Mouse (Mus musculus): ENCODE results near the gene Gna15. TPM values are rescaled to one million over a fixed set of nuclear protein-coding genes. Genes with fewer than 3 reads are reported as not detected.

Gene Gna15
- polyA plus RNA-seq, 1 experiment: 1.1 TPM

- no peak for DNase-seq (ENCODE audit: low read depth)
- TF ChIP-seq CTCF (IDR thresholded peaks at IDR 0.05; ENCODE audit: borderline replicate concordance, extremely low read depth, insufficient read depth, insufficient read length): no peak
- no peak for TF ChIP-seq POLR2A (IDR thresholded peaks at IDR 0.05; ENCODE audit: borderline replicate concordance, extremely low read depth, insufficient read depth, insufficient read length, poor library complexity, severe bottlenecking)
These were observed 61.6 kb downstream of the Gna15 start for GRCm38 (mm10) chr10:81462415-81462804.

- DNase-seq (ENCODE audit: low read depth): no peak
- TF ChIP-seq POLR2A (IDR thresholded peaks at IDR 0.05; ENCODE audit: borderline replicate concordance, extremely low read depth, insufficient read depth, insufficient read length, poor library complexity, severe bottlenecking): no peak
- TF ChIP-seq CTCF (IDR thresholded peaks at IDR 0.05; ENCODE audit: borderline replicate concordance, extremely low read depth, insufficient read depth, insufficient read length): no peak
These were observed 62.2 kb downstream of the Gna15 start for GRCm38 (mm10) chr10:81461673-81462414.

- no peak for TF ChIP-seq POLR2A (IDR thresholded peaks at IDR 0.05; ENCODE audit: borderline replicate concordance, extremely low read depth, insufficient read depth, insufficient read length, poor library complexity, severe bottlenecking)
- no peak for TF ChIP-seq CTCF (IDR thresholded peaks at IDR 0.05; ENCODE audit: borderline replicate concordance, extremely low read depth, insufficient read depth, insufficient read length)
- no peak for DNase-seq (ENCODE audit: low read depth)
These were observed 63.1 kb downstream of the Gna15 start for GRCm38 (mm10) chr10:81460951-81461350.

- TF ChIP-seq CTCF (IDR thresholded peaks at IDR 0.05; ENCODE audit: borderline replicate concordance, extremely low read depth, insufficient read depth, insufficient read length) (no peak), POLR2A (IDR thresholded peaks at IDR 0.05; ENCODE audit: borderline replicate concordance, extremely low read depth, insufficient read depth, insufficient read length, poor library complexity, severe bottlenecking) (no peak)
- no peak for DNase-seq (ENCODE audit: low read depth)
These were observed 63.6 kb downstream of the Gna15 start for GRCm38 (mm10) chr10:81460471-81460870.

GRCm38 (mm10) chr10:81459399-81459798 is 64.6 kb downstream of the Gna15 start:
- no peak for DNase-seq (ENCODE audit: low read depth)
- no peak for TF ChIP-seq CTCF (IDR thresholded peaks at IDR 0.05; ENCODE audit: borderline replicate concordance, extremely low read depth, insufficient read depth, insufficient read length)
- no peak for TF ChIP-seq POLR2A (IDR thresholded peaks at IDR 0.05; ENCODE audit: borderline replicate concordance, extremely low read depth, insufficient read depth, insufficient read length, poor library complexity, severe bottlenecking)

- no peak for DNase-seq (ENCODE audit: low read depth)
- TF ChIP-seq CTCF (IDR thresholded peaks at IDR 0.05; ENCODE audit: borderline replicate concordance, extremely low read depth, insufficient read depth, insufficient read length) (no peak), POLR2A (IDR thresholded peaks at IDR 0.05; ENCODE audit: borderline replicate concordance, extremely low read depth, insufficient read depth, insufficient read length, poor library complexity, severe bottlenecking) (no peak)
These were observed 65.8 kb downstream of the Gna15 start for GRCm38 (mm10) chr10:81458267-81458666.

GRCm38 (mm10) chr10:81457624-81458023 is 66.4 kb downstream of the Gna15 start:
- TF ChIP-seq POLR2A (IDR thresholded peaks at IDR 0.05; ENCODE audit: borderline replicate concordance, extremely low read depth, insufficient read depth, insufficient read length, poor library complexity, severe bottlenecking) (no peak), CTCF (IDR thresholded peaks at IDR 0.05; ENCODE audit: borderline replicate concordance, extremely low read depth, insufficient read depth, insufficient read length) (no peak)
- DNase-seq (ENCODE audit: low read depth): no peak

GRCm38 (mm10) chr10:81456983-81457563 is 67.0 kb downstream of the Gna15 start:
- no peak for DNase-seq (ENCODE audit: low read depth)
- TF ChIP-seq CTCF (IDR thresholded peaks at IDR 0.05; ENCODE audit: borderline replicate concordance, extremely low read depth, insufficient read depth, insufficient read length) (no peak), POLR2A (IDR thresholded peaks at IDR 0.05; ENCODE audit: borderline replicate concordance, extremely low read depth, insufficient read depth, insufficient read length, poor library complexity, severe bottlenecking) (no peak)

- no peak for DNase-seq (ENCODE audit: low read depth)
- TF ChIP-seq CTCF (IDR thresholded peaks at IDR 0.05; ENCODE audit: borderline replicate concordance, extremely low read depth, insufficient read depth, insufficient read length) (no peak), POLR2A (IDR thresholded peaks at IDR 0.05; ENCODE audit: borderline replicate concordance, extremely low read depth, insufficient read depth, insufficient read length, poor library complexity, severe bottlenecking) (no peak)
These were observed 68.7 kb downstream of the Gna15 start, which contains the start of gene Nfic for GRCm38 (mm10) chr10:81455181-81455895. TSS of gene Nfic (minus strand) at chr10:81455635.

GRCm38 (mm10) chr10:81454106-81454505 is 69.9 kb downstream of the Gna15 start:
- TF ChIP-seq POLR2A (IDR thresholded peaks at IDR 0.05; ENCODE audit: borderline replicate concordance, extremely low read depth, insufficient read depth, insufficient read length, poor library complexity, severe bottlenecking) (no peak), CTCF (IDR thresholded peaks at IDR 0.05; ENCODE audit: borderline replicate concordance, extremely low read depth, insufficient read depth, insufficient read length) (no peak)
- DNase-seq (ENCODE audit: low read depth): no peak

- no peak for DNase-seq (ENCODE audit: low read depth)
- no peak for TF ChIP-seq CTCF (IDR thresholded peaks at IDR 0.05; ENCODE audit: borderline replicate concordance, extremely low read depth, insufficient read depth, insufficient read length)
- no peak for TF ChIP-seq POLR2A (IDR thresholded peaks at IDR 0.05; ENCODE audit: borderline replicate concordance, extremely low read depth, insufficient read depth, insufficient read length, poor library complexity, severe bottlenecking)
These were observed 71.1 kb downstream of the Gna15 start for GRCm38 (mm10) chr10:81452947-81453288.

Other genes starting within 250 kb of the Gna15 start
- 4.6 and 4.9 TPM in 2 replicates for gene Tjp3, start 232.6 kb downstream of the Gna15 start, polyA plus RNA-seq (2012; rRNA removed)
- 267 and 268 TPM in 2 replicates for gene Pip5k1c, start 231.3 kb downstream of the Gna15 start, polyA plus RNA-seq (2012; rRNA removed)
- gene Cactin, start 203.1 kb downstream of the Gna15 start, polyA plus RNA-seq (2012; rRNA removed): 41.4 and 44.3 TPM in 2 replicates
- gene Tbxa2r, start 195.5 kb downstream of the Gna15 start, polyA plus RNA-seq (2012; rRNA removed): 5.0 and 5.3 TPM in 2 replicates
- 0.05 and 0.16 TPM in 2 replicates for gene Gipc3, start 181.0 kb downstream of the Gna15 start, polyA plus RNA-seq (2012; rRNA removed)
- gene Hmg20b, start 173.7 kb downstream of the Gna15 start, polyA plus RNA-seq (2012; rRNA removed): 49.5 and 63.8 TPM in 2 replicates
- gene Mfsd12, start 166.7 kb downstream of the Gna15 start, polyA plus RNA-seq (2012; rRNA removed): 13.1 and 15.6 TPM in 2 replicates
- 0.19 and 0.25 TPM in 2 replicates for gene 4930404N11Rik, start 158.4 kb downstream of the Gna15 start, polyA plus RNA-seq (2012; rRNA removed)
- gene Fzr1, start 145.7 kb downstream of the Gna15 start, polyA plus RNA-seq (2012; rRNA removed): 154 and 184 TPM in 2 replicates
- gene Dohh, start 139.8 kb downstream of the Gna15 start, polyA plus RNA-seq (2012; rRNA removed): 64.0 and 67.4 TPM in 2 replicates
- 6.8 and 9.6 TPM in 2 replicates for gene Gm48551, start 139.8 kb downstream of the Gna15 start, polyA plus RNA-seq (2012; rRNA removed)
- gene Gm48552, start 135.2 kb downstream of the Gna15 start, polyA plus RNA-seq (2012; rRNA removed): 8.7 and 9.4 TPM in 2 replicates
- 3.0 and 4.2 TPM in 2 replicates for gene Smim24, start 131.2 kb downstream of the Gna15 start, polyA plus RNA-seq (2012; rRNA removed)
- gene Nfic, start 68.6 kb downstream of the Gna15 start, polyA plus RNA-seq (2012; rRNA removed): 9.2 and 16.7 TPM in 2 replicates
- gene Celf5, start 41.5 kb downstream of the Gna15 start, polyA plus RNA-seq (2012; rRNA removed): 396 and 427 TPM in 2 replicates
- gene Ncln, start 27.8 kb downstream of the Gna15 start, polyA plus RNA-seq (2012; rRNA removed): 152 and 206 TPM in 2 replicates
- gene S1pr4, start 24.1 kb downstream of the Gna15 start, polyA plus RNA-seq (2012; rRNA removed): 0.54 and 0.59 TPM in 2 replicates
- 110 and 115 TPM in 2 replicates for gene Gna11, start 21.0 kb upstream of the Gna15 start, polyA plus RNA-seq (2012; rRNA removed)
- gene Aes, start 35.3 kb upstream of the Gna15 start, polyA plus RNA-seq (2012; rRNA removed): 568 and 696 TPM in 2 replicates
- gene Tle2, start 50.3 kb upstream of the Gna15 start, polyA plus RNA-seq (2012; rRNA removed): 82.1 and 123 TPM in 2 replicates
- gene Tle6, start 76.8 kb upstream of the Gna15 start, polyA plus RNA-seq (2012; rRNA removed): 5.3 and 8.2 TPM in 2 replicates
- gene BC025920, start 82.0 kb upstream of the Gna15 start, polyA plus RNA-seq (2012; rRNA removed): 5.5 and 6.7 TPM in 2 replicates
- gene Sirt6, start 103.6 kb upstream of the Gna15 start, polyA plus RNA-seq (2012; rRNA removed): 75.9 and 83.4 TPM in 2 replicates
- gene Ankrd24, start 104.3 kb upstream of the Gna15 start, polyA plus RNA-seq (2012; rRNA removed): 74.1 and 85.9 TPM in 2 replicates
- gene Gm10778, start 124.8 kb upstream of the Gna15 start, polyA plus RNA-seq (2012; rRNA removed): 3.0 and 3.8 TPM in 2 replicates
- gene Zfp433, start 180.6 kb upstream of the Gna15 start, polyA plus RNA-seq (2012; rRNA removed): 6.6 and 6.9 TPM in 2 replicates
- gene Gm3055, start 246.9 kb upstream of the Gna15 start, polyA plus RNA-seq (2012; rRNA removed): 9.2 and 11.8 TPM in 2 replicates